Mouse (Mus musculus): ENCODE measurements around the gene Cdc37l1. TPM values are rescaled to one million over a fixed set of nuclear protein-coding genes. Genes with fewer than 3 reads are reported as not detected.
"Not testable (repeated sequence)": the region's sequence is repeated elsewhere in the genome, so short reads cannot be mapped to it uniquely, and the experiment has no call there.

Gene Cdc37l1
- polyA plus RNA-seq, 1 experiment from 2014 or later: 9.3 TPM

DNA sequence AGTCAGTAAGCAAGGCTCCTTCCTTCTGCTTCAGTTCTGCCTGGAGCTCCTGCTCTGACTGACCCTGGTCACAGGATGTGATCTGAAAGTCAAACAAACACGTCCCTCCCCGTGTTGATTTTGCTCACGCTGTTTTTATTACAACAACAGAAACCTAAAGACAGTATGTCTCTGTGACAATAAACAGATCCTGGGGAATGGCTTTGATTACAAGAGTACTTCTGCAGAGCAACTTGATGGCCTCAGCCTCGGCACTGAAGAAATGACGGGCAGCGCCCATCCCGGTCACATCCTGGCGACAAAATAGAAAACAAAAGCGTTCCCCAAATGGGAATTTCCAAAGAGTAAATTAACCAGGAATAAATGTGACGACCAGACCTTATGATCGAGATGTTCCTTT is 19.9 kb upstream of the Cdc37l1 start:
- H3K4me3 ChIP-seq (replicated peaks): no peak overlapping the region
- H3K36me3 ChIP-seq (replicated peaks): no peaks in the 10 kb centered on the region
- no peak overlapping the region for H3K27ac ChIP-seq (replicated peaks)
- ATAC-seq (ENCODE audit: insufficient read depth): no peak
- no peaks in the 10 kb centered on the region for H3K9me3 ChIP-seq (replicated peaks)
- WGBS (ENCODE audit: insufficient replicate concordance): 53% methylated on average over 11 of the region's 11 CpGs
- no peak overlapping the region for H3K9ac ChIP-seq
- peaks cover 10% of the 10 kb centered on the region for H3K27me3 ChIP-seq
- H3K4me1 ChIP-seq (replicated peaks): peaks cover 5% of the 10 kb centered on the region
- no peak overlapping the region for H3K4me2 ChIP-seq

DNA sequence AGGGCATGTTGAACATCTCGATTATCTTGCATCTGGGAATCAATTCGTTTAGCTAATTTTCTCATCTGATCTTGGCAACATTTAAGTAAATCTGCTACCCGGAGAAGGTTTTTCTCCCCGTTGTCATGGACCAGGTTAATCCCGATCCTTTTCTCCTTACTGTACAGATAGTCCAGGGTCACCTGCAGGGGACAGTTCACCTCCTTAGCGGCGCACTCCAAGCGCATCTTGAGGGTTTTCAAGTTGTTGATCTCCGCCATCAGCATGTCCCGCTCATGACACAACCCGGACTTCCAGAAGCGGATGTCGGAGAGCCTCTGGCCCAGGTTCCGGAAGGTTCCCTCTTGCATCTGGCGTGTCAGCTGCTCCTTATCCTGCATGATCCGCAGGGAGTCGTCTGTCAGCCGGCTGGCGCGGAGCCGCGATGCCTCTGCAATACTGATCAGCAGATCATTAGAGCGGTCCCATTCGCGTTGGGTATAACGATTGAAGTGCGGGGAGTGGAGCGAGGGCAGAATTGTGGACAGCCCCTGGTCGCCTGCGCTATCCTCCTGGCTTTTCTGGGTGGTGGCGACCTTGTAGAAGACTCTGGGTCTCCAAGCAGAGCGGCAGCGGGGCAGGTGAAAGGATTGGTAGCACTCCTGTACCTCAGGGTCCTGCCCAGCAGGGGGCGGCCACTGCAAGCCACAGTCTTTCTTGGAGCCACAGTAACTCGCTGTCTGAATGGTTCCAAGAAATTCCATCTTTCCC is 15.1 kb upstream of the Cdc37l1 start:
- WGBS (ENCODE audit: insufficient replicate concordance): 18% methylated on average over 35 of the region's 35 CpGs
- no peak for ATAC-seq (ENCODE audit: insufficient read depth)
- H3K9ac ChIP-seq: no peak overlapping the region

DNA sequence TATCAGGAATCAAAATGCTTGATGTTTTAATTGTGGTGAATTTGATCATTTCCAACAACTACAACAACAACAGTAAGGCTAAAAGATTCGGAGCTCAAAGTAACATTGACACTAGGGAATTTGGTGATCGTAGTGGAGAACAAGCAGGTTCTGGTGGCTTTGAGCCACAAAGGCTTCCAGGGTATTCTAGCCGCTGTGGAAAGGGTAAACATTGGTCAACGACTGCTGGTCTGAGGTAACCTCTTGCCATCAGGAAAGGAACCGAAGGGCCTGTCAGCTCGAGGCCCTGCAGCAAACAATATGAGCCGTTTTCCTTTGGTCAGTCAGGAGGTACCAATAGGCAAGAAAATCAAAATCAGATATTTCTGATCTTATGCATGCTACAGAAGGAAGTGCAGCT is 7.5 kb upstream of the Cdc37l1 start:
- no peak overlapping the region for H3K27ac ChIP-seq (replicated peaks)
- 54% methylated on average over 7 of the region's 7 CpGs for WGBS (ENCODE audit: insufficient replicate concordance)
- H3K4me2 ChIP-seq: no peak overlapping the region
- H3K4me3 ChIP-seq (replicated peaks): no peak overlapping the region
- no peak overlapping the region for H3K9ac ChIP-seq
- no peaks in the 10 kb centered on the region for H3K36me3 ChIP-seq (replicated peaks)
- H3K27me3 ChIP-seq: no peaks in the 10 kb centered on the region
- no peak for ATAC-seq (ENCODE audit: insufficient read depth)
- no peaks in the 10 kb centered on the region for H3K9me3 ChIP-seq (replicated peaks)
- H3K4me1 ChIP-seq (replicated peaks): no peaks in the 10 kb centered on the region

More for the DNA sequence above, 15.1 kb upstream of the Cdc37l1 start:
- Histone ChIP-seq H3K27ac (replicated peaks) (no peak overlapping the region), H3K36me3 (replicated peaks) (no peaks in the 10 kb centered on the region), H3K4me2 (peak overlapping the region; percentile 63), H3K27me3 (peaks cover 13% of the 10 kb centered on the region), H3K9me3 (replicated peaks) (no peaks in the 10 kb centered on the region), H3K4me3 (replicated peaks) (peak overlapping the region; percentile 36), H3K4me1 (replicated peaks) (peaks cover 8% of the 10 kb centered on the region)

DNA sequence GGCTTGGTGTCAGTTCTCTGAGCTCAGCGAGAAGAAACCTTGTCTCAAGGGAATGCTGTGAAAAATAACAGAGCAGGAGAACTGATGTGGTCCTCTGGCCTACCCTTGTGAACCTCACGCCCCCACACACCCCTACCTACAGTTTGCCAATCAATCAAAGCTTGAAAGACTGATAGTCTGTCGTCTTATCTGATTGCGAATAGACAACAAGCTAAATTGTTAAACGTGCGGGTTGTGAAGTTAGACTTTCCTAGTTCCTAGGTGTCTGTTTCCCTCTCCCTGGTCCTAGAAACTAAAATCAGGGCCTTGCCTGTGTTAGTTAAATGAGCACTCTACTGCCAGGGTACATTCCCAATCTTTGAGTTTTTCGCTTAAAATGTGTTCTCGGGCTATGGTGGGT is 637 bp upstream of the Cdc37l1 start:
- Histone ChIP-seq H3K4me3 (replicated peaks) (peak overlapping the region; percentile 81), H3K9ac (peak overlapping the region; percentile 87; the same call in 1 of the 2 replicates), H3K27ac (replicated peaks) (peak overlapping the region; percentile 42; the same call in 1 of the 2 replicates), H3K4me2 (peak overlapping the region; percentile 80), H3K36me3 (replicated peaks) (peaks cover 2% of the 10 kb centered on the region), H3K4me1 (replicated peaks) (peaks cover 19% of the 10 kb centered on the region), H3K9me3 (replicated peaks) (no peaks in the 10 kb centered on the region), H3K27me3 (peaks cover 5% of the 10 kb centered on the region; the same call in 1 of the 2 replicates)
- 46% methylated on average over 8 of the region's 8 CpGs for WGBS (ENCODE audit: insufficient replicate concordance)
- ATAC-seq (ENCODE audit: insufficient read depth): no peak

DNA sequence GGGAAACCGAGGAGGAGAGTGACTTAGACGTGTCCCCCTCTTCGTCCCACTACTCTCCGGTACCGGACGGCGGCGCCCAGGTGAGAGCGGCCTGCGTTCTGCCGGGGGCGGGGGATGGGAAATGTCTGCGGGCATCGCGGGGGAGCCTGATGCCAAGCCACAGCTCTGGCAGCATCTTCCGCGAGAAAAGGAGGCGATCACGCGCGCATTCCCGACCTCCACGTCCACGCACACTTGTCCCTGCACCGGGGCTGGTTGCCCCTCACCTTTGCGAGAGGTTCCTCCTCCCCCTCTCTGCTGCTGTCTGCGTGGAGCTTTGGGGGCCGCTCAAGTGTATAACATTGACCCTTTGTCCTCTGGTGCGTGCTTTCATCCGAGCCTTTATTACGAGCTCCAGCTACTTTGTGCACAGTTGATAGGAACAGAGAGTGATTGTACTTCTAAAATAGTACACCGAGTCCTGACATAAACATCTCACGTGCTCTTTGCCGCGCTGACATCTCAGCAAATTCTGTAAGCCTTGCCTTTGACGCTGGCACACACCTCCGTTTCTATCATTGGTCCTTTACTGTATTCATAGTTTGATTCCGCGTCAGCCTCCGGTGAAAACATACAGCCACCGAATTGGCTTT is 554 bp downstream of the Cdc37l1 start:
- no peak; the same call in none of the 2 replicates for ATAC-seq (ENCODE audit: insufficient read depth)
- Histone ChIP-seq H3K4me2 (peak overlapping the region; percentile 80), H3K9ac (peak overlapping the region; percentile 87), H3K9me3 (replicated peaks) (no peaks in the 10 kb centered on the region), H3K36me3 (replicated peaks) (peaks cover 14% of the 10 kb centered on the region), H3K27me3 (peaks cover 5% of the 10 kb centered on the region; the same call in 1 of the 2 replicates), H3K4me3 (replicated peaks) (peak overlapping the region; percentile 81), H3K27ac (replicated peaks) (peak overlapping the region; percentile 86), H3K4me1 (replicated peaks) (peaks cover 19% of the 10 kb centered on the region)
- WGBS (ENCODE audit: insufficient replicate concordance): under 1% methylated on average over 41 of the region's 41 CpGs

DNA sequence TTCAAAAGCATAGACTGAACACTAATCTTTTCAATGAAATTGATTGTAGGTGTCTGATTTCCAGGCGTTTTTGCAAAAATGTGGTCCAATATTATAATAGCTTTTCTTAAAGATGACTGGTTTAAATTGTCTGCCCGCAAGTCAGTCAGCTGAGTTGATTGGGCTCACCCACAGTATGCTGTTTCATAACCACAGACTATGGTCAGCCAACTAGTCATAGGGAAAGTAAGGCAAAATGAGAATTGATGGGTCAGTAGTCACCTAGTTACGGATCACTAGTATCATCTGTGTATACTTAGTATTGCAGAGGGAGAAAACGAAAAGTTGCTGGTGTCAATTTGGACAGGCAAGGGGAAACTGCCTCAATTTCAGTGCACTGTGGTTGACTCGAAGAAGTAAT is 1.2 kb downstream of the Cdc37l1 start:
- peaks cover 5% of the 10 kb centered on the region; the same call in 1 of the 2 replicates for H3K27me3 ChIP-seq
- no peak for ATAC-seq (ENCODE audit: insufficient read depth)
- H3K9ac ChIP-seq: peak overlapping the region; percentile 87
- H3K36me3 ChIP-seq (replicated peaks): peaks cover 21% of the 10 kb centered on the region
- H3K9me3 ChIP-seq (replicated peaks): no peaks in the 10 kb centered on the region
- WGBS (ENCODE audit: insufficient replicate concordance): 46% methylated on average over 5 of the region's 5 CpGs
- peak overlapping the region; percentile 86; the same call in 1 of the 2 replicates for H3K27ac ChIP-seq (replicated peaks)
- peak overlapping the region; percentile 80 for H3K4me2 ChIP-seq
- H3K4me1 ChIP-seq (replicated peaks): peaks cover 19% of the 10 kb centered on the region
- peak overlapping the region; percentile 81 for H3K4me3 ChIP-seq (replicated peaks)

DNA sequence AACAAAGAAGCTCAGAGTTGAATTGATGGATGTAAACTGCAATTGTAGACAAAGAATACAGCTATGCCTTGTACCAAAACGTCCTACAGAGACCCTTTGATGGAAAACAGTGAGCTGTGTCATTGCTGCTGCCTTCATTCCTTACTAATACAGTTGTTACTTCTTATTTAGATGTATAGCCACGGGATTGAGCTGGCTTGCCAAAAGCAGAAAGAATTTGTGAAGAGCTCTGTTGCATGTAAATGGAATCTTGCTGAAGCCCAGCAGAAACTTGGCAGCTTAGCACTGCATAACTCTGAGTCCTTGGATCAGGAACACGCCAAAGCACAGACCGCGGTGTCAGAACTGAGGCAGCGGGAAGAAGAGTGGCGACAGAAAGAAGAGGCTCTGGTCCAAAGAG is 4.7 kb downstream of the Cdc37l1 start:
- Histone ChIP-seq H3K9ac (no peak overlapping the region), H3K9me3 (replicated peaks) (no peaks in the 10 kb centered on the region), H3K36me3 (replicated peaks) (peaks cover 30% of the 10 kb centered on the region), H3K4me1 (replicated peaks) (peaks cover 12% of the 10 kb centered on the region), H3K4me3 (replicated peaks) (no peak overlapping the region), H3K27ac (replicated peaks) (no peak overlapping the region), H3K27me3 (no peaks in the 10 kb centered on the region), H3K4me2 (no peak overlapping the region)
- 79% methylated on average over 7 of the region's 7 CpGs for WGBS (ENCODE audit: insufficient replicate concordance)
- no peak for ATAC-seq (ENCODE audit: insufficient read depth)

DNA sequence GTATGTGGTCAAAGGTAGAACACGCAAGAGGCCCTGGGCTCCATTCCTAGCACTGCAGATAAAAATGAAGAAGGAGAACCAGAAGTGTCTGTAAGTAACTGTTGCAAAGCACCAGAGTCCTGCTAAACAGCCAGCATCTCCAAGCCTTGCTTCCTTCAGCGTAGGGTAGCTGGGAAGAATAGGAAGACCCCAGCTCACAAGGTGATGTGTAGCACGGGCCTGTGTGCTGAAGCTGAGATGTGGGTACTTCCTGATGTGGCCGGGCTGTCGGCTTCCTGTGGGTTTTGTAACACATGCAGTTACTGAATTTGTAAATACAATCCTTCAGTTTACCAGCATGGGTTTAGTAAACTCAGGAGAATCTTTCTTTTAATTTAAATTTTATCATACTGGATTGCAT is 5.2 kb downstream of the Cdc37l1 start:
- no peak overlapping the region for H3K4me3 ChIP-seq (replicated peaks)
- no peak overlapping the region for H3K27ac ChIP-seq (replicated peaks)
- no peaks in the 10 kb centered on the region for H3K9me3 ChIP-seq (replicated peaks)
- peaks cover 11% of the 10 kb centered on the region for H3K4me1 ChIP-seq (replicated peaks)
- no peak overlapping the region for H3K9ac ChIP-seq
- WGBS (ENCODE audit: insufficient replicate concordance): 49% methylated on average over 5 of the region's 5 CpGs
- peaks cover 35% of the 10 kb centered on the region for H3K36me3 ChIP-seq (replicated peaks)
- no peak overlapping the region for H3K4me2 ChIP-seq
- no peaks in the 10 kb centered on the region for H3K27me3 ChIP-seq
- ATAC-seq (ENCODE audit: insufficient read depth): no peak

DNA sequence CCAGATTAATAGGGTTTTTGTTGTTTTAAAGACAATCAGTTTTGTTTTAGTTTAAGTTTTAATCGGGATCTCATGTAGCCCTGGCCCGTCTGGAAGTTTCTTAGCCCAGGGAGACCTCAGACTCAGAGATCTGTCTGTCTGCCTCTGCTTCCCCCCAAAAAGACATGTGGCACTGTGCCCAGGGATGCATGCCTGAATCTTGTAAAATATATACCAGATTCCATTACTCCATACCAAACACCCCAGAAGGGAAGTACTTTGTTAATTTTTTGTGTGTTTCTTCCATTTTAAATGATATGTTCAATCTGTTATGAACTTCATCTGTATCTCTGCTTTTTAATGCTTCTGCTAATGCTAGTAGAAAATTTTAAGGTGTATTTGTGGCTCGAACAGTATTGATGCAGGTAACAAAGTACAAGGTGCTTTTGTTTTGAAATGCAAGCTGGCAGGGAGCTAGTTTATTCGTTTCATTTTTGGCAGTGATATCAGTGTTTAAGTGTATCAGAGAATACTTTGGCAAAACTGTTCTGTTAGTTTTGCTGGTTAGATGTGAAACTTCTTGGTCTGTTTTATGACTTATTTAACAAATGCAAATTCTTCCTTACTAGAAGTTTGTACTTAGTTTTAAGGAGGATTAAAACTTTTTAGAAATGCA is 8.0 kb downstream of the Cdc37l1 start:
- Histone ChIP-seq H3K4me1 (replicated peaks) (no peaks in the 10 kb centered on the region), H3K4me3 (replicated peaks) (no peak overlapping the region), H3K9me3 (replicated peaks) (no peaks in the 10 kb centered on the region), H3K9ac (no peak overlapping the region), H3K4me2 (no peak overlapping the region), H3K27ac (replicated peaks) (no peak overlapping the region), H3K36me3 (replicated peaks) (peaks cover 55% of the 10 kb centered on the region), H3K27me3 (no peaks in the 10 kb centered on the region)
- WGBS (ENCODE audit: insufficient replicate concordance): 80% methylated on average over 4 of the region's 4 CpGs
- no peak for ATAC-seq (ENCODE audit: insufficient read depth)

DNA sequence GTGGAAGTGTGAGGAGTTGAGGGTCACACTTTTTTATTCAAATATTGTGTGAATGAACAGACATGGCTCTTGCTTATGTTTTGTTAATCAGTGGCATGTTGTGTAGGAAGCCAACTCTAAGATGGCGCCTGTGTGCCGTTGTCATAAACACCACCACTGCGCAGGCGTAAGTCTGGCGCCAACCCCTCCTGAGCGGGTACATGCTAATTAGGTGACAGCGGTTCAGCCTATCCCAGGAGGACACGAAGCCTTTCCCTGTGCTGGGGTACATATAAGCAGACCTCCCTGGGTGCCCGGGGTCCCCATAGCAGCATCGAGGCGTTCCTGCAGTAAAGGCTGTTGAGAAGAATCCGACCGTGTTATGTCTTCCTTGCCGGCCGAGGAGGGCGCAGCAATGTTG is 10.2 kb downstream of the Cdc37l1 start:
- 91% methylated on average over 16 of the region's 16 CpGs for WGBS (ENCODE audit: insufficient replicate concordance)

DNA sequence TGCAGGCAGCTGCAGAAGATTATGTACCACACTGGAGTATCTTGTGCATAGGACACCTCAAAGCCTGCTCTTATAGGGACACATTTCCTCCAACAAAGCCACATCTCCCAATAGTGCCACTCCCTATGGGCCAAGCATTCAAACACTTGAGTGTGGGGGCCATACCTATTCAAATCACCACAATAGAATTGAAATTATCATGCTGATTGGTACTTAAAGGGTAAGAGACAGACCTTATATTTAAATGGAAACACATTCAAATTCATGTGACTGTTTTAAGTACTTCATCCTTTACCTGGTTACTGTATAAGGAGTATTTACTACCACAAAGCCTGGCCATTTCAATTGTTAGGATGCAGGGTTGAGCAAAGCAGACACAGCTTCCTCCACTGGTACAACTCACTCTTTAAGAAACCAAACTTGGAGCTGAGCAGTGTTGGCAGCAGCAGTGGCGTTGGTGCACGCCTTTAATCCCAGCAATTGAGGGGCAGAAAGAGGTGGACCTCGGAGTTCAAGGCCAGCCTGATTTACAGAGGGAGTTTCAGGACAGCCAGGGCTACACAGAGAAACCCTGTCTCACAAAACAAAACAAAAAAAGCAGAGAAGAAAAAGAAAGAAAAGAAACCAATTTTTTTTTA is 18.0 kb downstream of the Cdc37l1 start:
- WGBS (ENCODE audit: insufficient replicate concordance): 78% methylated on average over 3 of the region's 3 CpGs
- H3K9ac ChIP-seq: no peak overlapping the region
- H3K9me3 ChIP-seq (replicated peaks): no peaks in the 10 kb centered on the region
- H3K4me2 ChIP-seq: no peak overlapping the region
- no peak overlapping the region for H3K27ac ChIP-seq (replicated peaks)
- H3K4me3 ChIP-seq (replicated peaks): no peak overlapping the region
- H3K4me1 ChIP-seq (replicated peaks): no peaks in the 10 kb centered on the region
- no peaks in the 10 kb centered on the region for H3K27me3 ChIP-seq
- peaks cover 51% of the 10 kb centered on the region for H3K36me3 ChIP-seq (replicated peaks)
- no peak for ATAC-seq (ENCODE audit: insufficient read depth)

More for the DNA sequence above, 10.2 kb downstream of the Cdc37l1 start:
- not testable (repeated sequence) for H3K9ac ChIP-seq; H3K4me2 ChIP-seq; H3K4me3 ChIP-seq (replicated peaks); H3K27ac ChIP-seq (replicated peaks); H3K9me3 ChIP-seq (replicated peaks); H3K4me1 ChIP-seq (replicated peaks); H3K27me3 ChIP-seq; ATAC-seq (ENCODE audit: insufficient read depth)
- H3K36me3 ChIP-seq (replicated peaks): peaks cover 50% of the 10 kb centered on the region

Measured in liver, embryonic 15.5 days (tissue).